Mouse (Mus musculus) brain, adult 2 months (tissue): ENCODE data around the gene Il22ra2.

ENCODE experiments used
- DNase-seq: peaks from one replicate; pipeline ENCODE4 v3.0.0; 2011; ENCODE audit warnings: low read depth, low spot score

Il22ra2 gene

GRCm38 (mm10) chr10:19621408-19622048 is at the start of gene Il22ra2:
TSS of gene Il22ra2 (plus strand) at chr10:19621998.
- DNase-seq, result no peak

- no peak for DNase-seq
These were observed 44.2 kb upstream of the Il22ra2 start for GRCm38 (mm10) chr10:19577571-19577970.

- DNase-seq, result no peak
These were observed 43.8 kb upstream of the Il22ra2 start for GRCm38 (mm10) chr10:19578001-19578400.

GRCm38 (mm10) chr10:19578409-19578986 is 43.3 kb upstream of the Il22ra2 start:
- peak; percentile 73 for DNase-seq

GRCm38 (mm10) chr10:19580660-19581059 is 41.1 kb upstream of the Il22ra2 start:
- no peak for DNase-seq

GRCm38 (mm10) chr10:19581844-19582582 is 39.8 kb upstream of the Il22ra2 start:
- no peak for DNase-seq

- DNase-seq, result no peak
These were observed 38.9 kb upstream of the Il22ra2 start for GRCm38 (mm10) chr10:19582806-19583430.

GRCm38 (mm10) chr10:19584064-19584463 is 37.7 kb upstream of the Il22ra2 start:
- peak; percentile 63 for DNase-seq

GRCm38 (mm10) chr10:19584846-19585245 is 37.0 kb upstream of the Il22ra2 start:
- no peak for DNase-seq

GRCm38 (mm10) chr10:19585860-19586259 is 35.9 kb upstream of the Il22ra2 start:
- no peak for DNase-seq

GRCm38 (mm10) chr10:19587281-19587680 is 34.5 kb upstream of the Il22ra2 start:
- DNase-seq, result no peak

- DNase-seq, result no peak
These were observed 32.2 kb upstream of the Il22ra2 start for GRCm38 (mm10) chr10:19589626-19590025.

- DNase-seq, result no peak
These were observed 30.5 kb upstream of the Il22ra2 start for GRCm38 (mm10) chr10:19591286-19591640.

GRCm38 (mm10) chr10:19591641-19592441 is 30.0 kb upstream of the Il22ra2 start, which contains the start of gene Ifngr1:
TSS of gene Ifngr1 (plus strand) at chr10:19591949.
- peak; percentile 98 for DNase-seq

GRCm38 (mm10) chr10:19592556-19592955 is 29.2 kb upstream of the Il22ra2 start:
- no peak for DNase-seq

GRCm38 (mm10) chr10:19593296-19593695 is 28.5 kb upstream of the Il22ra2 start:
- no peak for DNase-seq

GRCm38 (mm10) chr10:19594201-19594905 is 27.4 kb upstream of the Il22ra2 start:
- DNase-seq, result no peak

GRCm38 (mm10) chr10:19596866-19597265 is 24.9 kb upstream of the Il22ra2 start:
- DNase-seq, result no peak

- no peak for DNase-seq
These were observed 23.7 kb upstream of the Il22ra2 start for GRCm38 (mm10) chr10:19598091-19598490.

- DNase-seq, result no peak
These were observed 22.3 kb upstream of the Il22ra2 start for GRCm38 (mm10) chr10:19599331-19600092.
